Mouse (Mus musculus): ENCODE measurements around the gene Myo16. TPM values are rescaled to one million over a fixed set of nuclear protein-coding genes. Genes with fewer than 3 reads are reported as not detected.
A peak's percentile ranks its signal among the peaks of the same experiment; 100 is the strongest.

Myo16 gene
- polyA plus RNA-seq, 1 experiment = 0.66 TPM

DNA sequence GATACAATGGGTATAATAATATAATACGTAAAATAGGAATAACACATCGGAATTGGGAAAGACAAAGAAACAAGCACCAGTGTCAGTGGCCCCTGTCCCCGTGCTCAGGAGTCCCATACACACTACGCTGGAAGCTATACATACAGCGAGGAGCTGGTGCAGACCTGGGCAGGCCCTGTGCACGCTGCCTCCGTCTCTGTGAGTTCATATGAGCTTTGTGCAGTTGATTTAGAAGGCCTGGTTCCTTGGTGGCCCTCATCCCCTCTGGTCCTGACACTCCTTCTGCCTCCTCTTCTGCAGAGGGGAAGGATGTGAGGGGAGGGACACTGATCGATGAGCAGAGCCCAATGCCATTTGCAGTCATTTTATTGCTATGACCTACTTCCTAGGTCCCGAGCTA, 255.3 kb downstream of the Myo16 start:
- TF ChIP-seq POLR2A (IDR thresholded peaks at IDR 0.05; ENCODE audit: control insufficient read depth, extremely low read depth, insufficient read depth, low read length, poor library complexity) = no peak
- no peak for TF ChIP-seq CTCF (IDR thresholded peaks at IDR 0.05; ENCODE audit: borderline replicate concordance, control insufficient read depth, extremely low read depth, insufficient read depth, low read length, poor library complexity)
- H3K27me3 ChIP-seq (ENCODE audit: control insufficient read depth, insufficient read depth, low read length) = no peaks in the 10 kb centered on the region
- no peak overlapping the region for H3K27ac ChIP-seq (ENCODE audit: control insufficient read depth, insufficient read depth, low read length)
- no peak for DNase-seq
- WGBS = 85% methylated on average over 9 of the region's 9 CpGs
- no peaks in the 10 kb centered on the region for H3K36me3 ChIP-seq (ENCODE audit: control insufficient read depth, insufficient read depth, low read length)
- no peak overlapping the region for H3K4me3 ChIP-seq (ENCODE audit: control insufficient read depth, insufficient read depth, low read length)
- no peaks in the 10 kb centered on the region for H3K4me1 ChIP-seq (replicated peaks; ENCODE audit: control insufficient read depth, insufficient read depth, low read length)

DNA sequence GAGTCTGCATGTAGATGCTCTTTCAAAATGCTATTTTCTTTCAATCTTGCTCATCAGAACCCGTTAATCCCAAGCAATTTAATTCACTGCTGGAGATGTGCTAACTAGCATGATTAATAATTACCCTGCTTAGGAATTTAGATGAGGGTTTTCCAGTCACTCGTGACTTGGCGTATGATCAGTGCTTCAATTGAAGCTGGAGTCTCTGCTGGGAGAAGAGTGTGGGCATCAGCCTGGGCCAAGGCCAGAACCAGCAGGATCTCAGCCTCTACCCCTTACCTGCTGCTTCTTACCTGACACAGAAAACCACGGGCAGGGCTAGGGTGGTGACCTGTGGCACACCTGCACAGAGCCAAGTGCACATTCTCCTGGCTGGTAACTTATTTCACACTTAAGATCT, 257.8 kb downstream of the Myo16 start:
- H3K4me1 ChIP-seq (replicated peaks; ENCODE audit: control insufficient read depth, insufficient read depth, low read length) = no peaks in the 10 kb centered on the region
- TF ChIP-seq CTCF (IDR thresholded peaks at IDR 0.05; ENCODE audit: borderline replicate concordance, control insufficient read depth, extremely low read depth, insufficient read depth, low read length, poor library complexity) (no peak), POLR2A (IDR thresholded peaks at IDR 0.05; ENCODE audit: control insufficient read depth, extremely low read depth, insufficient read depth, low read length, poor library complexity) (no peak)
- 86% methylated on average over 4 of the region's 4 CpGs for WGBS
- H3K27me3 ChIP-seq (ENCODE audit: control insufficient read depth, insufficient read depth, low read length) = no peaks in the 10 kb centered on the region
- H3K27ac ChIP-seq (ENCODE audit: control insufficient read depth, insufficient read depth, low read length) = no peak overlapping the region
- DNase-seq = no peak
- no peaks in the 10 kb centered on the region for H3K36me3 ChIP-seq (ENCODE audit: control insufficient read depth, insufficient read depth, low read length)
- no peak overlapping the region for H3K4me3 ChIP-seq (ENCODE audit: control insufficient read depth, insufficient read depth, low read length)

DNA sequence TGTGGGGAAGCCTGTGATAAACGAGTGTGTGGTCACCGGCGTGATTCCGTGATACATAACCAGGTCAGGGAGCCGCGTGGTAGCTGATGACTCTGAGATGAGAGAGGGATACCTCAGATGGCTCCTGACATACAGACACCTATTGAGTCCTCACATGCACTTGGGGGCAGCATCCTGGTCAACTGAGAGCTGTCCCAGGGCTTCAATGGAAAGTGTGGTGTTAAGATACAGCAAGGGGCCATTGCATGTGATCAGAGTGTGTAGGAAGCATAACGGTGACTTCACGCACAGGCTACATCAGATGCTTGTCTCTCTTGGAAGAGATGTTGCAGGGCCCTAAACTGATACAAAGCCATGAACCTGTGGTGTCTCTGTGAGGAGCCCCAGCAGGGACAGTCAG, 260.2 kb downstream of the Myo16 start:
- no peaks in the 10 kb centered on the region for H3K27me3 ChIP-seq (ENCODE audit: control insufficient read depth, insufficient read depth, low read length)
- no peak overlapping the region for H3K27ac ChIP-seq (ENCODE audit: control insufficient read depth, insufficient read depth, low read length)
- H3K36me3 ChIP-seq (ENCODE audit: control insufficient read depth, insufficient read depth, low read length) = no peaks in the 10 kb centered on the region
- no peak for DNase-seq
- WGBS = 89% methylated on average over 8 of the region's 8 CpGs
- TF ChIP-seq POLR2A (IDR thresholded peaks at IDR 0.05; ENCODE audit: control insufficient read depth, extremely low read depth, insufficient read depth, low read length, poor library complexity) (no peak), CTCF (IDR thresholded peaks at IDR 0.05; ENCODE audit: borderline replicate concordance, control insufficient read depth, extremely low read depth, insufficient read depth, low read length, poor library complexity) (no peak)
- H3K4me3 ChIP-seq (ENCODE audit: control insufficient read depth, insufficient read depth, low read length) = no peak overlapping the region
- H3K4me1 ChIP-seq (replicated peaks; ENCODE audit: control insufficient read depth, insufficient read depth, low read length) = no peaks in the 10 kb centered on the region

DNA sequence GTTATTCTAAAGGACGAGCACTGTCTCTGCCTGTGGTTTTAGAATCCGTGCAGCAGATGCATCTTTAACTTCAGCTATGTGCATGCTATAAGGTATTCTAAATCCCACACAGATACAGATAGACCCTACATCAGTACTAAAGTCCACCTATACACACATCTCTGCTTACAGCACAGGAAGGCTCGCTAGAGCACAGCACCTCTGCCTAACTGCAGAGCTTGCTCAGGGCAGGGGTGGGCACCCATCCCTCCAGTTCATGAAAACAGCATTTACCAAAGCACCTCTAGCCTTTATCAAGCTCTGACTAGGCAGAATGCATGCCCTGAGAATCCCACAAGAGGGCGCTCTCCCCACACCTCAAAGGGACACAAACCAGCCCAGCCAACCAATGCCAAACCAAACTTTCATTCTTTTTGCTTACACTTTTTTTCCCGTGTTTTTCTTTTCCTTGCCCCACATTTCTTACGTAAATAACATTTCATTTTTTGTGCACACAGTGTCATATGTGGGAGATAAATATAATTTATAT, 261.0 kb downstream of the Myo16 start:
- Histone ChIP-seq H3K4me1 (replicated peaks; ENCODE audit: control insufficient read depth, insufficient read depth, low read length) (no peaks in the 10 kb centered on the region), H3K27me3 (ENCODE audit: control insufficient read depth, insufficient read depth, low read length) (no peaks in the 10 kb centered on the region), H3K36me3 (ENCODE audit: control insufficient read depth, insufficient read depth, low read length) (no peaks in the 10 kb centered on the region), H3K27ac (ENCODE audit: control insufficient read depth, insufficient read depth, low read length) (no peak overlapping the region), H3K4me3 (ENCODE audit: control insufficient read depth, insufficient read depth, low read length) (no peak overlapping the region)
- TF ChIP-seq CTCF (IDR thresholded peaks at IDR 0.05; ENCODE audit: borderline replicate concordance, control insufficient read depth, extremely low read depth, insufficient read depth, low read length, poor library complexity) (peak; percentile 49; the same call in 1 of the 2 replicates), POLR2A (IDR thresholded peaks at IDR 0.05; ENCODE audit: control insufficient read depth, extremely low read depth, insufficient read depth, low read length, poor library complexity) (no peak)
- peak; percentile 44 for DNase-seq
- 29% methylated on average over 6 of the region's 6 CpGs for WGBS

DNA sequence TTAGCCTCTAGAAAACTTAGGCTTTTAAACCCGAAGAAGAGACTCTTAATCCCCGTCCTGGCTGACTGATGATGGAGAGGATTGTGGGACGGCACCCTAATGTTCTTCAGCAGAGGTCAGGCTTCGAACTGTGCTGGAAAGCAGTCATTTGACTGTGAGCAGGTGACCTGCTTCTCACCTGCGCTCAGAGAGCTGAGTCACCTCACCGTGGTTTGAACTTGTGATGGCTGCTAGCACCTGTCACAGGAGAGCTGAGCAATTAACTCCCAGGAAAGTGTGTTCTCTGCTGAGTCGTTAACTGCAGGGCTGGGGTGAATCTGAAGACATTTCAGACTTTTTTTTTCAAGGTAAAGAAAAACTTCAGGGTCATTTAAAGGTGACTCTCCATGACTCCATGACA, 261.6 kb downstream of the Myo16 start:
- WGBS = 37% methylated on average over 7 of the region's 7 CpGs
- H3K27ac ChIP-seq (ENCODE audit: control insufficient read depth, insufficient read depth, low read length) = no peak overlapping the region
- no peak for DNase-seq
- H3K36me3 ChIP-seq (ENCODE audit: control insufficient read depth, insufficient read depth, low read length) = no peaks in the 10 kb centered on the region
- H3K27me3 ChIP-seq (ENCODE audit: control insufficient read depth, insufficient read depth, low read length) = no peaks in the 10 kb centered on the region
- H3K4me3 ChIP-seq (ENCODE audit: control insufficient read depth, insufficient read depth, low read length) = no peak overlapping the region
- H3K4me1 ChIP-seq (replicated peaks; ENCODE audit: control insufficient read depth, insufficient read depth, low read length) = no peaks in the 10 kb centered on the region
- no peak for TF ChIP-seq CTCF (IDR thresholded peaks at IDR 0.05; ENCODE audit: borderline replicate concordance, control insufficient read depth, extremely low read depth, insufficient read depth, low read length, poor library complexity)
- TF ChIP-seq POLR2A (IDR thresholded peaks at IDR 0.05; ENCODE audit: control insufficient read depth, extremely low read depth, insufficient read depth, low read length, poor library complexity) = no peak

DNA sequence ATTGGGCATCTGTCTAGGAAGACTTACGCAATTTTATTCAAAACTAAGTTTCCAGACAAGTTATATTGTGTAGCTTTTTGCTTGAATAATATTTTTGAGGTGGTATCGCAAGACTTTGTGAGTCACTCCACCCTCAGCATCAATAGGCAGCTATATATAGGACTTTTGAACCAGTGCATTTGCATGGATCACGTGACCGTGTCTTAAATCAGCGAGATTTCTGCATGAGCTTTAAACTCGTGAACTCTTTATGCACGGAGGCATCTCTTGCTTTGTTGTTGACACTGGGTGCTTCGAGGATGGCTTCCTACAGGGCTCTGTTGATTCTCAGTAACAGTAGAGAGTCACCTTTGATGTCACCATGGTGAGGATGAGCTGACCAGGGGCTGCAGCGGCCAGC, 262.2 kb downstream of the Myo16 start:
- WGBS = 83% methylated on average over 9 of the region's 9 CpGs
- no peak for DNase-seq
- no peaks in the 10 kb centered on the region for H3K4me1 ChIP-seq (replicated peaks; ENCODE audit: control insufficient read depth, insufficient read depth, low read length)
- H3K36me3 ChIP-seq (ENCODE audit: control insufficient read depth, insufficient read depth, low read length) = no peaks in the 10 kb centered on the region
- no peak overlapping the region for H3K27ac ChIP-seq (ENCODE audit: control insufficient read depth, insufficient read depth, low read length)
- H3K27me3 ChIP-seq (ENCODE audit: control insufficient read depth, insufficient read depth, low read length) = no peaks in the 10 kb centered on the region
- no peak overlapping the region for H3K4me3 ChIP-seq (ENCODE audit: control insufficient read depth, insufficient read depth, low read length)
- TF ChIP-seq CTCF (IDR thresholded peaks at IDR 0.05; ENCODE audit: borderline replicate concordance, control insufficient read depth, extremely low read depth, insufficient read depth, low read length, poor library complexity) = no peak
- TF ChIP-seq POLR2A (IDR thresholded peaks at IDR 0.05; ENCODE audit: control insufficient read depth, extremely low read depth, insufficient read depth, low read length, poor library complexity) = no peak

DNA sequence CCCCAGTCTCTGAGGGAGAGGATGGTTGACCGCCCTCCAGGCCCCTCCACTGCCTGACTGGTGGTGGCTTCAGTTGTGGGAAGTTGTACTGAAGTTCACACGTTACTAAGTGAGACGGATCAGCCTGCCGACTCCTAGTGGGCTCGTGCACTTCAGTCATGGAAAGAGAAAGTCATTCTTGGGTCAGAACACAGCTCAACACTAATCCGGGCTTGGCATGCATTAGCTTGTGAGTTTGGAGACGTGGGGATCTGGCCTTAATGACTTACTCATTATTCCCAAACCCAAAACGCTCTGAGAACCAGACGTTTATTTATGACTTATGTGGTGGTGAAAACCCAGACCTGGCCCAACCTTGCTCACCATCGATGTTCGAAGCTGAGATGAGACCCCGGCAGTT, 263.1 kb downstream of the Myo16 start:
- DNase-seq = no peak
- no peak for TF ChIP-seq POLR2A (IDR thresholded peaks at IDR 0.05; ENCODE audit: control insufficient read depth, extremely low read depth, insufficient read depth, low read length, poor library complexity)
- no peak for TF ChIP-seq CTCF (IDR thresholded peaks at IDR 0.05; ENCODE audit: borderline replicate concordance, control insufficient read depth, extremely low read depth, insufficient read depth, low read length, poor library complexity)
- Histone ChIP-seq H3K36me3 (ENCODE audit: control insufficient read depth, insufficient read depth, low read length) (no peaks in the 10 kb centered on the region), H3K4me1 (replicated peaks; ENCODE audit: control insufficient read depth, insufficient read depth, low read length) (no peaks in the 10 kb centered on the region), H3K27me3 (ENCODE audit: control insufficient read depth, insufficient read depth, low read length) (no peaks in the 10 kb centered on the region), H3K27ac (ENCODE audit: control insufficient read depth, insufficient read depth, low read length) (no peak overlapping the region), H3K4me3 (ENCODE audit: control insufficient read depth, insufficient read depth, low read length) (no peak overlapping the region)
- WGBS = 88% methylated on average over 12 of the region's 12 CpGs

Data from thymus, adult 2 months (tissue).